Mouse (Mus musculus) embryo, embryonic 11.5 days (tissue): ENCODE measurements around the gene Dhx37.

Experiments
- DNase-seq: peaks from one replicate; pipeline ENCODE4 v3.0.0-alpha.2; 2012; ENCODE audit warnings: low read depth, low spot score

The Dhx37 gene

DNA sequence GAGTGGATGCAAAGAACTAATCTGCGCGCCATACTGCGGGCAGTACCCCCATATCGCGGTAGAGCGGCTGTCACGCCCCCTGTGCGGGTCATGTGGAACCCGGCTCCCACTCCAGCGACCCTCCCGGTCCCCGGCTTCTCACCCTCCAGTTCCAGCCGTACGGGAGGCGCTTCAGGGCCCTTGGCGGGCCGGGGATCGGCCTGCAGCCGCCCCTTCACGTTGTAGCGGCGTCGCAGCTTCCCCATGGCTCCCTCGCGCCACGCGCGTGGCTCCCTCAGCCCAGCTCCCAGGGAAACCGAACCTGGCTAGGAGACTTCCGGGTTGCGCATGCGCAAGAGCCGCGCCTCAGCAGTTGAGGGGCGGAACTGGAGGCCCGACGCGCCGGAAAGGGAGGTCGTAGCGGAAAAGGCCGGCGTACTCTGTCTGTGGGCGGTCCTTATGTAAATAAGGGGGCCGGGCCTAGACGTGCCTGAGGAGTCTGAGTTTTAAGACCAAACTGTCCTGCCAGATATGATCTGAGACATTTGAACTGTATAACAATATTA lies at the start of gene Dhx37:
Gene Dhx37, minus strand, starts transcription at position 329 of the 545 bp plus-strand sequence.
- peak; percentile 90 for DNase-seq

DNA sequence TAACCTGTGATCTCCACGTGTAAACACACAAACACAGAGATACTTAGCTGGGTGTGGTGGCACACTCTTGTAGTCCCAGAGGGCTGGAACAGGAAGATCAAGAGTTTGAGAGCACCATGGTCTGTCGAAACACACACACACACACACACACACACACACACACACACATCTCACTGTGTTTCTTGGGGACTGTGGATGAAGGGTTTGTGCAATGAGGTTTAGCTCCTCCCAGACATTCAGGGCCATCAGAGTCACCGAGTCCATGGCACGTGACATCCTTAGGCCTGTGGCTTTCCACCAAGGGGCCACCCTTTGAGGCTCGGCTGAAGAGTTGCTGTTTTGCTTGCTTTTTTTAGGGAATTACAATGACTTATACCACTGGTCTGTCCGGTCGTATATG lies 48.6 kb upstream of the Dhx37 start:
- DNase-seq, result no peak

DNA sequence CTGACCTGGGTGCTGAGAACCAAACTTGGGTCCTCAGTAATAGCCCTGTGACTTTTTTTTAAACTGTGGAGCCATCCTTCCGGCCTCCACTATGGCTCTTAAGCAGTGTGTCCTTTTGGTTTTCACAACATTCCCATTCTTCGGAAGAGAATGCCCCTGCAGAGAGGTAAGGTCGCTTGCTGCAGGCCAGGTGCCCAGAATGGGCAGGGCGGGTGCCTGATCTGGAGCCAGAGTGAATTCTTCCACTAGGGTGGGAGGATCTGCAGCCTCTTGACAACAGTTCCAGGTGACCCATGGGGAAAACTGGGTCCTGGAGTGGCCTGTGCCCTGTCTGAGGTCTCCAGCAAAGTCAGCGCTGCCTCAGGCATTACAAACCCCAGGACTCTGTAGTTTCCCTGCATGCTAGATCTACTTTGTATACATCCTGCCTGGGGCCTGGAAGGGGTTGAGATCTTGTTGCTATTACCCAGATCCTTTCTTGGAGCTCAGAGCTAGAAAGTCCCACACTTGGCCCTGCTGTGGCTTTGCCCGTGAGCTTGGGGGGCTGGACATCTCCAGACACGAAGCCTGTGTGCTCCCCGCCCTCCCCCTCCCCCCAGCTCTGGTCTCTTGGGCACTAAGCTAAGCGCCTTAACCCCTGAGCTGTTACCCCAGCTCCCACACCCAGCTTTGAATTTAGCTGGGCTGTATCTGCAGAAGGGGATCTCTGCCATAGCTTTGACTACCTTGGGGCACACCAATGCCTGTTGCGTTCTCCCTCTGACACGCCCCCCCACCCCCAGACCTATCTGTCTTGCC lies 46.7 kb upstream of the Dhx37 start:
- no peak for DNase-seq

DNA sequence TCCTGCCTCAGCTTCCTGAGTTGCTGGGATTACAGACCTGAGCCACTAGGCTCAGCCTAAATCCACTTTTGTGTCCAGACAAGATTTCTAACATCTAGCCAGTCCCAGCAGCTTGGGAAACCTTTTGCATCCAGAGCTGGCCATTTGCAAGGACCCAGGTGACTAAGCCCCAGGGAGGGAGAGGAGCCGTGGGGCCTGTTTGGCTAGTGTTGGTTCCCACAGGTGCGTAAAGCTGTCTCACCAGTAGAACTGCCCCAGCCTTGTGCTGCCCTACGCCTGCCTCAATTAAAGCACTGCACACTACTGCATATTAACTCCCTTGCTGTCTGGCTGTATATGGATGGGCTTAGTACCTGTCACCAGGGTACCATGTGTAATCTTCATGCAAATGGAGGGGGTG lies 45.5 kb upstream of the Dhx37 start:
- DNase-seq, result no peak

DNA sequence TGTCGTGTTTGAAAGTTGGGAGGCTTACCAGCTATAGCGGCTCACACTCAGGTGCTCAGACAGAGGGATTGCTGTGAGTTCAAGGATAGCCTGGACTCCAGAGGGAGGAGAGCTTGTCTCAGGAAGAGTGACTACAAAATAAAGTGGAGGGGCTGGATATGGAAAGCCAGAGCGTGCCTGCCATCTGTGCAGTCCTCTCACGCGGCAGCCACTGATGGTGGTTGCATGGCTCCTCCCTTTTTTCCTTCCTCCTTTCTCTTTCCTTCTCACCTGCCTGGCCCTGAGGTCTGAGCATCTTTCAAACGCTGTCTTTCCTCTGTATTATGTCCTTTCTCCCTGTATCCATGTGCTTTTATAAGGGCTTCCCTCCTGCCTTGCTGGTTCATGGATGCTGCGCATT lies 44.1 kb upstream of the Dhx37 start:
- DNase-seq, result no peak

DNA sequence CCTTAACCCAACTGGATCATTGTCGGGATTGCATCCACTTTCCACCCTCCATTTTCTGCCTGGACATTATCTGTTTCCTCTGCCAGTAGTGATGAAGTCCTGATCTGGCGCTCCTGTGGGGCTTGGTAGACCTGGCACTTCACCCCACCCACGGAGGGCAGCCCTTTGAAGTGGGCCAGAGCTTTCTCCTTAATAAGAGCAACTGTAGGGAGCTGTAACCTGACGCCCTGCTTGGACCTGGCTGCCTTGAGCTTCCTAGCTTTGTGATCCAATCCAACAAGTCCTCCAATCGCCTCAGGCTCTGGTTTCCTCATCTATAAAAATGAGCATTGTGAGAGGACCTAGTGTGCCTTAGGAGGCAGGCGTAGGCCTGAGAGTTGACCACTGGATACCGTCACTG lies 43.6 kb upstream of the Dhx37 start:
- DNase-seq, result no peak

DNA sequence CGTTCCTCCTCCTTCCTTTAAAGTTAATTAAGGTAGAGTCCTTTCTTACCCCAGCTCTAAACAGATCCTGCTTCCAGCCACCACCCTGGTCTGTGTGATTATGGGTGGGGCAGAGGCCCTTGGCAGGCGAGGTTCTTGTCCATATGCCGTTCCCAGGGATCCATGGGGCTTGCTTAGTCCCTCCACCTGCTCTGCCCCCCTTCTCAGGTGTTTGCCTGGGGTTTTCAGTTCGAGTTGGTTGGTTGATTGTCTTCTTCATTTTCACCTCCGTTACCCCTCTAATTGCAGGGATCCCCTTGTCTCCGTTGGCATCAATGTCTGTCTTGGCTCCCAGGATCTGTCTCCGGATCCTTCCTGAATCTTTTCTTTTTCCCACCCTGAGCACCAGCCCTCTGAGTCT lies 42.9 kb upstream of the Dhx37 start:
- no peak for DNase-seq

DNA sequence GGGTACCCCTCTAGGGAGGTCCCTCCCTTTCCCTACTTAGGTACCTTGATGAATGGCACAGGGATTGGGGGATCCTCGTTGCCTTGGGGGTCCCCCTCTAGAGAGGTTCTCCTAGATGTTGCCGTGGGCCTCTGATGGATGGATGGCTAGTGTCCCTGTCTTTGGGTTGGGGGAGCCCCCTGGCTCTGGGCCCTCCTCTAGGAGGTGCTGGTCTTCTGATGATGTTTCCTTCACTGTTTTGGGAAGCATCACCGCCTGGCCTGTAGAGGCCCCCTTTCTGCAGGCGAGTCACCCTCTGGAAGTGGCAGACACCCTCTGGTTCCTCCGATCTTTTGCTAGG lies 42.3 kb upstream of the Dhx37 start:
- DNase-seq, result no peak

DNA sequence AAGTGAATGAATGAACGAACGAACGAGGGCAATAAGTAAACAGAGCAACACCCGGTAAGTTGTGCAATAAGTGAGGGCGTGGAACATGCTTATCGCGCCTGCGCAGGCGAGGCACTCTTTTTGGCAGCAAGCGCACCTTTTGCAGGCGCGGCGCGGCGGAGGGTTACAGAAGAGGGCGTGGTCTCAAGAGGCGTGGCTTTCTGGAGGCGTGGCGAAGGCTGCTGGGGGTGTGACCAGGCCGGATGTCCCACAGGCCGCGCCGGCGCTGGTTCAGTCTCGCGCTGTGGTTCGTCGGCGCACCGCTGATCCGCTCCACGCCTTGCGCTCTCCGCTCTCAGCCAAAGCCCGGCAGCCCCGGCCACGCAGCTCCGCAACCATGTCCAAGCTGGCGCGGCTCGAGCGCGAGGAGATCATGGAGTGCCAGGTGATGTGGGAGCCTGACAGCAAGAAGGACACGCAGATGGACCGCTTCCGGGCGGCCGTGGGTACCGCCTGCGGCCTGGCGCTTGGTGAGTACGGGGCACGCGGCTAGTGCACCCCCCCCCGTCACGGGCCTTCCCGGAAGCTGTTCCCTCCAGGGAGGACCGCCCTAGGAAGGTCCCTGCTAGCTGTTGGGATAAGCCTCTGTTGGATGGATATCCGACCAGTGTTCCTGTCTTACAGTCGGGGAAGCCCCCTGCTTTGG lies 41.8 kb upstream of the Dhx37 start, which contains the start of gene Aacs:
Gene Aacs, plus strand, starts transcription at position 214 of the 685 bp plus-strand sequence.
- DNase-seq, result peak; percentile 94

DNA sequence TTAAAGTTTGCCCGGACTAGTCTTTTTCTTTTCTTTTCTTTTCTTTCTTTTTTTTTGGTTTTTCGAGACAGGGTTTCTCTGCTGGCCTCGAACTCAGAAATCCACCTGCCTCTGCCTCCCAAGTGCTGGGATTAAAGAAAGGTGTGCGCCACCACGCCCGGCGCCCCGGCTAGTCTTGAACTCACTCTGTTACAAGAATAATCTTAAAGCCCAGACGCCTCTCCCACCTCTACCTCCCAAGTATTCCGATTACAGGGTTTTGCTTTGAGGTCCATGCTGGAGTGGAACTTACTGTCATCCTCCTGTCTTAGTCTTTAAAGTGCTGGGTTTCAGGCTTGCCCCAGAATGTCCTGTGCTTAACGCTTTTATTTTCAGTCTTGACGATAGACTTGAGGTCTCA lies 41.1 kb upstream of the Dhx37 start:
- no peak for DNase-seq

DNA sequence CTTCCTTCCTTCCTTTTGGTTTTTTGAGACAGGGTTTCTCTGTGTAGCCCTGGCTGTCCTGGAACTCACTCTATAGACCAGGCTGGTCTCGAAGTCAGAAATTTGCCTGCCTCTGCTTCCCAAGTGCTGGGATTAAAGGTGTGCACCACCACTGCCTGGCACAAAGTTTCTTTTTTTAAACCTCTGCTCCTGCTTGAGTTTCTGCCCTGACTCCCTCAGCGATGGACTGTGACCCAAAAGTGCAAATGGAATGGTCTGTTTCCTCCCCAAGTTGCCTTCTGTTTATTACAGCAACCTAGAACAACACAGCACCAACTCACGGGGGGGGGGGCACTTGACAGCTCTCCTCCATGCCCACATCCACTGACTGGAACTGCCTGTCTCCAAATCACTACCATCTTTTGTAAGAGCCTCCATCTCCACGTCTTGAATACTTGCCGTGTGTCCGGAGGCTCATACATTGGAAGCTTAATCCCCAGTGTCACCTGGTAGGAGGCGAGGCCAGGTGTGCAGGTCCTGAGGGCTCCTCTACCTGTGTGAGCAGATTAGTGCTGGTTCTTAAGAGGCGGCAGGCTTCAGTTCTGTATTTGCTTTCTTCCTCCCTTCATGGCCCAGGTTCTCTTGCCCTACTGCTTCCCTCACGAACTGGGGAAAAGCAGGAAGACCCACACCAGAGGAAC lies 39.0 kb upstream of the Dhx37 start:
- DNase-seq, result no peak

DNA sequence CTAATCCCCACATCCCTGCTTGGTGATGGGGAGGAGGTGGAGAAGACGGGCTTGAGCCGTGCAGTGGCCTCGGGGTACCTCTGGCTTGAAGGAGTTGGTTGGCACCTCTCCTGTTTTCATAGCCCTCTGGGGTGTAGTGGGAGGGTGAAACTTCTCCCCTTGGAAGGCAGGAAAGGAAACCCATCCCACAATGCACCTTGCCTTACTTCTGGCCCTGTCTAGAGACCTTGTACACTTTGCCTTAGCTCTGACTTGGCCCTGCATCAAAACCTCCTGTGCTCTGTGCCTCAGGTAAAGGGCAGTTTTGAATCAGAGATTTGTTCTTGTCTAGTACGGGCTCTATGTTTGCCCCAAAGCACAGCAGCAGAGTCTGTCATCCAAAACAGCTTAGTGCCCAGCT lies 36.8 kb upstream of the Dhx37 start:
- DNase-seq, result no peak

DNA sequence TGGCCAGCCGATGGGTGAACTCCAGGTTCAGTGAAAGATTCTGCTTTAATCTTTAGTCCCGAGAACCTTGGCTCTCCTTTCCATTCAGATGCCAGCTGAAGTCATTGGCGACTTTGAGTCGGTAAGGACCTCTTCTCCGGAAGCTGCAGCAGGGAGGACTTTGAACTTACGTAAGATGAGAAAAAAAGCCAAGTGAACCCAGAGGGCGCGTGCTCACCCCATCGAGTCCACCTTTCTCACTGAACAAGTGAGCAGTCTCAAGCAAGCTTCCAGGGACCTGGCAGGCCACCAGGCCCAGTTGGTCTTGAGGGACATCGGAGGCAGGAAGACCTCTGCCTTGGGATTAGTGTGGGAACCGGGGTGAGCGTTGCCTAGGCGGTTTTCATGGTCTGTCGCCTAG lies 33.3 kb upstream of the Dhx37 start:
- DNase-seq, result no peak

DNA sequence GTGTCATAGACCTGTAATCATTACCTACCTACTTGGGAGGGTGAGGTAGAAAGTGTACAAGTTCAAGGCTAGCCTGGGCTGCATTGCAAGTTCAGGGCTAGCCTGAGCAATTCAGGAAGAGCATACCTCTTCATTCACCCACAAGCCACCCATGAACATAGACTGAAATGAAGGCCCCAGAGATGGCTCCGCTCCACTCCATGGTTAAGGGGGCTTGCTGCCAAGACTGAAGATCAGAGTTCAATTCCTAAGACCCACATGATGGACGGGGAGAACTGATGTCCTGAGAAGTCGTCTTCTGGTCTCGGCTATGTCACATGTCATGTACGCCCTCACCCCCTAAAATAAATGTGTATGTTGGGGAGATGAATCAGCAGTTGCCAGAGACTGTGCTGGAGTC lies 32.6 kb upstream of the Dhx37 start:
- no peak for DNase-seq

DNA sequence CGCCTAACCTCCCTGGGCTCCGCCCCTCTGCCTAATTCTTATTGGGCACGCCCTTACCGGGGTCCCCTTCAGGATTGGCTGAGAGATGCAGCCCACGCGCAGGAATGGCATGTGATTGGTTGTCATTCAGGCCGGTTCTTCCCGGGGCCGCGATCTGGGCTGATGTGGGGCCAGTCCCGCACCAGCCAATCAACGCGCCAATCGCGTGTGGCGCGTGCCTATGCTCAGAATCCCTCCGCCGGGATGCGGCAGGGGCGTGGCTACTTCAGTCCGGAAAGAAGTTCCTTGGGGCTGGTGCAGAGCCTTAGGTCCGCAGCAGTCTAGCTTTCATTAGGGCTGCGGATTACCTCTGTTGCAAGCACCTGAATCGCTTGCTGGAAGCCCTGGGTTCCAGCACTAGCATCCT lies 31.8 kb upstream of the Dhx37 start:
- peak; percentile 95 for DNase-seq

DNA sequence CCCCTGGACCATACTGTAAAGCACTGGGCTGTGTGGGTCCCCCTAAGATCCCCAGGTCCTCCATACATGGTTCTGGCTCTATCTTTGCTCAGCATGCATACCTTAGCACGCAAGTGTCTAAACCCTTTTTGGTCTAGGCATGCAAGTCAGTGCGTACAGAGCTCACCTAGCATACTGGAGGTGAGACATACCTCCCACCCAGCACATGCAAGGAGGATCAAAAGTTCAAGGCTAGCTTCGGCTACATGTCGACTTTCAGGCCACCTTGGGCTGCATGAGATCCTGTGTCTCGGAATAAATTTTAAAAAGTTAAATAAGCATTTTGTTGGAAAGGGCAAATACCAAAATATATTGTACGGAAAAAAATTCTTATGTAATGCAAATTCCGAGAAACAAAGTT lies 31.3 kb upstream of the Dhx37 start:
- DNase-seq, result no peak

DNA sequence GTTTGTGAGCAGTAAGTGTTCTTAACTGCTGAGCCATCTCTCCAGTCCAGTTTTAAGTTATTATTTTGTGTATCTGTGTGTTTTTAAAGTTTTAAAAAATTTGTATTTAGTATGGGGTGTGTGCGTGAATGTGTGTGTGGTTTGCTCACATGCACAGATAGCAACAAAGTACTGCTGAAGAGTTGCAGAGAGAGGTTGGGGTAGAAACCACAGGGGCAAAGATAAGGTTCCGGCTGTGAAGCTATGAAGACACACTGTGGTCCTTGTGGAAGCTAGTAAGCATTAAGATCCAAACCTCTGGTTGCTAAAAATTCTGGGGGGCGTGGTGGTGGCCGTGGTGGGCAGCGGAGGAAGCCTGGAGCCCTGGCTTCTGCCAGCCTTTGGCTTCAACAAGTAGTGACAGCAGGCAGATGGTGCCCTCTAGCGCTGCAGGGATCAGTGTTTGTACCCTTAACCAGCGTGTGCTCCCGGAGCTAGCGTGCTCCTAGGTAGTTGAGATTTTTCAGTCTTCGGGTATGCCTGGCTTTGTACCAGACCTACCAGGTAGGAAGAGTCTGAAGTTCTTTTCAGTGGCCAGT lies 28.0 kb upstream of the Dhx37 start:
- DNase-seq, result no peak

DNA sequence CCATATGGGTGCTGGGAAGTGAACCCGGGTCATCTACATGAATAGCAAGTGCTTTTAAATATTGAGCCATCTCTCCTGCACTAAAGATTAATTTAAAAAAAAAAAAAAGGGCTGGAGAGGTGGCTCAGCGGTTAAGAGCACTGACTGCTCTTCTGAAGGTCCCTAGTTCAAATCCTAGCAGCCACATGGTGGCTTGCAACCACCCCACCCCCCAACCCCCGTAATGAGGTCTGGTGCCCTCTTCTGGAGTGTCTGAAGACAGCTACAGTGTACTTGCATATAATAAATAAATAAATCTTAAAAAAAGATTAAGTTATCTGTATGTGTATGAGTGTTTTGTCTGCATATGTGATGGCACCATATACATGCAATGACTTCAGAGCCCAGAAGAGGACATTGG lies 26.7 kb upstream of the Dhx37 start:
- no peak for DNase-seq

DNA sequence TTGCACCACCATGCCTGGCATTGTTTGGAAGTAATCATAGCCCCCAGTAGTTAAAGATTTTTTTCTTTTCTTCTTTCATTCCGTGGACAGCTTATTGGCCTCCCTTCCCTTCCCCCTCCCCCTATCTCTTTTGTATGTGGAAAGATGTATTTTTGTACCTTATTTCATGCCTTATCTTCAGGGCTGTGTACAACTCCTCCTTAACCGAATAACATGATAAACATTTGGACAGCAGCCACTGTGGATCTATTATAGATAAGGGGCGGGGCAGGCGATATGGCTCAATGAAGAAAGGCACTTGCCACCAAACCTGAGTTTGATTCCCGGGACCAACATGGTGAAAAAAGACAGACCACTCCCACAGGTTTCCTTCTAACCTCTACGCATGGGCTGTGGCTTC lies 23.6 kb upstream of the Dhx37 start:
- DNase-seq, result no peak

DNA sequence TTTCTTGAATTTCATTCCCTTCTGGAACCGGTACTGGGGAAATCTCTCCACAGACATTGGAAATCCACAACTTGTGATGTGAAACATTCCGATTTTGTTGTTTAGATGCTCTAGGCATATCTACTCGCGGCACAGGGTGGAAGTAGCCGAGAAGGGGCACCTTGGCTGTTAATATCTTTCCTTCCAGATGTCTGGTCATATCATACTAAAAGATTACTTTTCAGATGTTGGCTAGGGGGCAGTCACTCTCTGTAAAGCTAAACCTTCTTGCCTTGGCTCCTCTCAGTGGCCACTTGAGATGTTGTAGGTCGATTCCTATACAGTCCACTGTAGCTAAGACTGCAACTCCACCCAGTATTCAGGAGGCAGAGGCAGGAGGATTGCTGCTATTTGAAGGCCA lies 22.2 kb upstream of the Dhx37 start:
- no peak for DNase-seq

DNA sequence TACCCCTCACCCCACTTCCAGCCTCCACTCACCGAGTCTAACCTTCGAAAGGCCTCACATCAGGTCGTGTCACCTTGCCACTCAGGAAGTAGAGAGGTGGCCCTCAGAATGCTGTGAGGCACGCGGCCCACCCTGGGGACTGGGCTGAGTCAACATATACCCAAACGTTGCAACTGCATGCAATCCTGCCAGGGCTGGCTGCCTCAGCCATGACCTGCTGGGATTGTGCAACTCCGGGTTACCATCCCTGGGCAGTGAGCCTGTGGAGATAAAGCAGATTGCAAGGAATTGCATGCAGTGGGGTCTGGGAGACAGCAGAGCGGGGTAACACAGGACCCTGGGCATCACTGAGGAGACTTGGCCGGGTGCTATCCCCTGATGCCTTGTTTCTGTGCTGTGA lies 18.7 kb upstream of the Dhx37 start:
- no peak for DNase-seq

DNA sequence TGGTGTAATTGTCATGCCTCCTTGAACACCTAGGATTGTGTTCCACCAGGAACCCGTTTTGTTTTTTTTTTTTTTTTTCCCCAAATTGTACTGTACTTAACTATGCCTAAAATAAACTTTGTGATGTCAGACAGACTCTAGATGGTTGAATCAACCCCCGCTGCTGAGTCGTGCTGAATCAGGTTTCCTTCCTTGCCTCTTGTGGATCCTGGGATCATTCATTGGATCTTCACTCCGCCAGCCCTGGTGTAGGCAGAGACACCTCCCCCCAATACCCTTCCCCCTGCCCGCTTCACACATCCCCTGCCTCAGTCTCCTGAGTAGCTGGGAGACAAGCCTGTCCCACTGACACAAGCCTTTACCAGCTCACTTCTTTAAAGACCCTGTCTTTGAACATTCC lies 15.4 kb upstream of the Dhx37 start:
- no peak for DNase-seq
